Mouse (Mus musculus): ENCODE results near the gene Stx18.

DNA sequence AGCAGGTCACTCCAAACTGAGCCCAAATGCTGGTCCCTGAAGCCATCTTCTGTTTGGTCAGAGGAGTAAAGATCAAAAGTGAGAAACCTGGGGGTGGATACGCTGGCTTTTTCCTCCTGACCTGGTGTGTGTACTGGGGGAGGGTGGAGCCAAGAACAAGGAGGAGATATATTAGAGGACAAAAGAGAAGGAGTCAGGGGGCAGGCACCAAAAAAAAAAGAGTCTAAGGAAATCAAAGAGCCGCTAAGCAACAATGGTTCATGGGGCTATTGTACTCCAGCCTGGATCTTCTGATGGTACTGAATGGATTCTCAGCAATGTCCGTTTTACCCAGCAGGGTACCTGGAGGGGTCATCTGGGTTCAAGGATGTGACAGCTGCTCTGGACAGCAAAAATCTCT, 23.6 kb upstream of the Stx18 start:
- no peak for TF ChIP-seq CTCF (IDR thresholded peaks at IDR 0.05; ENCODE audit: low read depth)
- TF ChIP-seq EP300 (optimal IDR thresholded peaks at IDR 0.05), result no peak
